Mouse (Mus musculus) NIH3T3 (cell line): ENCODE results near the gene Ddb2.
A peak's percentile ranks its signal among the peaks of the same experiment; 100 is the strongest.

Experiments used
- DNase-seq: peaks from one replicate; pipeline ENCODE4 v3.0.0-alpha.2; 2012; ENCODE audit warnings: low read depth

Gene Ddb2

DNA sequence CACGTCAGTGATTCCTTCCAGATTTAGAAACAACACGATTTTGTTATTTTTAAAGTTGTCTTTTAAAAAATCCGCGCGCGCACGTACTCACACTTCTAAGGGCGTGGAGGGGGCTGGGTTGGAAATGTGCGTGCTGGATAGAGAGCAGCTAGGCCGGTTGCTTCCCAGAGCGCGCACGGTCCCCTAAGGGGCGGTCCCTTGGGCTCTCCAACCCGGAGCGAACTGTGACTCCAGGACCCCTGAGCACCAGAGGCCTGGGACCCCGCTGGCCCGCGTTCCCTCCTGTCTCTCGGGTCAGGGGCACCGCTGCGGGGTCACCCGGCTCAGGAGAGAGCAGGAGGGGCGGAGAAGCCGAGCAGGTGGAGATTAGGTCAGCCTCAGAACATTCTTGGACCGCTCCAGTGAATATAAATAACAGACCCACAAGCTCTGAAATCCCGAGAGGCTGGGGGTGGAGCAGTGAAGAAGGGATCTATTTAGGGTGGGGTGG is 18.9 kb upstream of the Ddb2 start, which contains the start of gene Pacsin3:
Pacsin3 (plus strand) TSS at position 294 of the 490 bp plus-strand sequence.
- no peak for DNase-seq

DNA sequence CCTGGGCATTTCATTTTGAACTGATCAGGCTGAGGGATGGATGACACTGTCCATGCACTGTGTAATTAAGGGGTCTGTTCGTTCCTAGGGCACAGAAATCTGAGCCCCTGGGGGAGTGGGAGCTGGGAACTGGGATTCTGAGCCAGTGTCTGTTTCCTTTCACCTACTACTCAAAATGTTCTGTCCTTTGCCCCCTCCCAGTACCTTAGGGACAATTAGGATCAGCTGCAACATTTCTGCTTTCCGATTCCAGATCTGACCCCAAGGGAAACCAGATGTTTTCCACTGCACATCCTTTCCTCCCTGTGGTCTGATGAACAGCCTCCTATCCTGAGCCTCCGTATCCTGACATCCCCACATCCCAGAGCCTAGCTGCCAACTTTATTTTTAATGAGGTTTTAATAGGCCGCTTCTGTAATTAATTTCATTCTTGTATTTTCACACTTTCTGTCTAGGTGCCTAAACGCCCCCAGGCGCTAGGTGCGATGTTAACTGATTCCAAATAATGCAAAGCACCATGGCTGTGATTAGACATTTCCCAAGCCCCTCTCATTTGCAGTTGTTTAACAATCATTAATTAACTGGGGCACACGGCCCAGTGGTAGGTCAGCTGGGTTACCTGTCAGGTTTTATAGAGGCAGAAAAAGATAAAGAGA is 18.1 kb upstream of the Ddb2 start:
- DNase-seq: no peak

DNA sequence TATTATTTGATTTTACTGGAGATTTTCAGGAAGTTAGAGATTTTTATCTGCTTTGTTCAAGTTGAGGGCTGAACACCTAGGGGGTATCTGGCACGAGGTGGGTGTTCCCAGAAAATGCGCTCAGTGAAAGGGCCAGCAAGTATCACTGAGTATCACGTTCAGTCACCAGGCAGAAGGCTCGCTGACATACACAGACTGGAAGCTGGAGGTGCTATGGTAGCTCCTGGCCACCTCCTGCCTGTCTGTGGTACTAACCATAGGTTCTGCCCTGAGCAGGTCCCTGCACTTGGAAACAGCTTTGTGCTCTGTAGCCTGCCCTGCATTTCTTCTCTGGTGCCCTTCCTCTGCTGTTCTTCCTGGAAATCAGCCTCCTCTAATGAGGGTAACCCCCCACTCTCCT is 15.7 kb upstream of the Ddb2 start:
- DNase-seq: no peak

DNA sequence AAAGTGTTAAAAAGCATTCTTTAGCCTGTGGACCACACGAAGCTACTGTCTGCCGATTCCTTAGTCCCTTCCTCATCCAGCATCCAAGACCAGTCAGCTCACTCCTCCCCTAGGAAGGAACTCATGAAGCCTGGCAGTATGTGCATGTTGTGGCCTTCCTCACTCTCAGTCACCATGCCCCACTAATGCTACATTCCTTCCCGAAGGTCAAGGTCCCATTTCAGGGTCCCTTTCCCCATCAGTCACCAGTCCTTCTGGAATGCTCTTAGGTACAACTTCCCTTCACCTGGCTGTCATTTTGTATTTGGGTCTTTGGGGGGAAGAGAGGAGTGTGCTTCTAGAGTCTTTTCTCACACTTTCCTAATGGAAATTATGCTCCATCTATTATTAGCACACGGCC is 15.2 kb upstream of the Ddb2 start:
- no peak for DNase-seq

GRCm38 (mm10) chr2:91248366-91248765 is 11.6 kb upstream of the Ddb2 start:
- peak; percentile 57 for DNase-seq

GRCm38 (mm10) chr2:91244557-91245228 is 7.9 kb upstream of the Ddb2 start:
- DNase-seq: no peak

GRCm38 (mm10) chr2:91243416-91243815 is 6.6 kb upstream of the Ddb2 start:
- peak; percentile 58 for DNase-seq

- DNase-seq: no peak
These were observed 5.8 kb upstream of the Ddb2 start for GRCm38 (mm10) chr2:91242547-91242946.

- DNase-seq: peak; percentile 69
These were observed 814 bp upstream of the Ddb2 start for GRCm38 (mm10) chr2:91237511-91238080.

GRCm38 (mm10) chr2:91229735-91230134 is 7.0 kb downstream of the Ddb2 start:
- no peak for DNase-seq

DNA sequence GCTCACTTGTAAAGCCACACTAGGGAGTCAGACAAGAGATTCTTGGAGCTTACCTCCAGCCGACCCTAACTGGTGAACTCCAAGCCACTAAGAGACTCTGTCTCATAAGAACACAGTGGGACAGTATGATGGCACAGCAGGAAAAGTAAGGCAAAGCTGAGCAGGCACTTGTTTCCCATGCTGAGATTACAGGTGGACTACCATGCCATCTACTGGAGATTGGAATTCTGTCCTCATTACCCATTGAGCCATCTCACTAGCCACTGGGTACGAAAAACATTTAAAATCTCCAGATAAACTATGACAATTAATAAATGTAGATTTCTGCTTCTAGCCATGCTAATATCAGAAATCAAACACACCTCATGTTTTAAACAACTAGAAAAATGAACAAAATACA is 13.2 kb downstream of the Ddb2 start:
- peak; percentile 24 for DNase-seq

GRCm38 (mm10) chr2:91220501-91220900 is 16.3 kb downstream of the Ddb2 start:
- no peak for DNase-seq

GRCm38 (mm10) chr2:91217032-91217431 is 19.8 kb downstream of the Ddb2 start:
- DNase-seq: no peak

DNA sequence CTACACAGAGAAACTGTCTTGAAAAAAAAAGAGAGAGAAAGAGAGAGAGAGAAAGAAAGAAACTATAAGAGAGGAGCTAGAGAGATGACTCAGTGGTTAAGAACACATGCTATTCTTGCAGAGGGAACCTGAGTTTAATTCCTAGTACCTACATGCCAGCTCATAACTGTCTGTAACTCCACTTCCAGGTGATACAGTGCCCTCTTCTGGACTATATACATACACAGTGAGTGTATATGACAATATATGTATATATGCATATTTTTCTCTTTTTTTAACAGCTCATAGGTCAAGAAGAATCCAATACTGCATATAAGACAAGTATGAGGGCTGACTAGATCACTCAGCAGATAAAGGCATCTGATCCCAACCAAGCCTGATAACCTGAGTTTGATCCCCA is 23.5 kb downstream of the Ddb2 start:
- no peak for DNase-seq

DNA sequence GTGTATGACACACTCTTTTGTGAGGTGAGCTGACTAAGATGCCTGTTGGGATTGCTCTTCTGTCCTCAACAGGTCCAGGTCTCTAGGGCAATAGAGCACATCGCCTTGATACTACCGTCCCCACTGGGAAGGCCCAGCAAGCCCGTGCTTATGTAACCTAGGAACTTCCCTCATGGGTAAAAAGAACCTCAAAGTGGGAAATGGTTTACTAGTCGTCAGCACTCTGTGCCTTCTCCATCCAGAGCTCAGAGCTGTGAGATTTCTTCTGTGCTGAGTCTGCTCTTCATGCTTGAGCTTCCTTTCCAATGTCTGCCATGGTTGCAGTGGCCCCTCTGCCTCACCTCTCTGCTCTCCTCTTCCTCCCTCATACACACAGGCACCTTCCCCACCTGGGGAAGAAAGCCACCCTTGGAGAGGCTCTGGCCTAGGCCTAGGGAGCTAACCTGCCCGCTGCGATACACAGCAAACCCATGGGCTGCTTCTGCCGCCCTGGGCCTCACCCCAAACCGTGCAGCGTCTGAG is 30.5 kb downstream of the Ddb2 start:
- no peak for DNase-seq

DNA sequence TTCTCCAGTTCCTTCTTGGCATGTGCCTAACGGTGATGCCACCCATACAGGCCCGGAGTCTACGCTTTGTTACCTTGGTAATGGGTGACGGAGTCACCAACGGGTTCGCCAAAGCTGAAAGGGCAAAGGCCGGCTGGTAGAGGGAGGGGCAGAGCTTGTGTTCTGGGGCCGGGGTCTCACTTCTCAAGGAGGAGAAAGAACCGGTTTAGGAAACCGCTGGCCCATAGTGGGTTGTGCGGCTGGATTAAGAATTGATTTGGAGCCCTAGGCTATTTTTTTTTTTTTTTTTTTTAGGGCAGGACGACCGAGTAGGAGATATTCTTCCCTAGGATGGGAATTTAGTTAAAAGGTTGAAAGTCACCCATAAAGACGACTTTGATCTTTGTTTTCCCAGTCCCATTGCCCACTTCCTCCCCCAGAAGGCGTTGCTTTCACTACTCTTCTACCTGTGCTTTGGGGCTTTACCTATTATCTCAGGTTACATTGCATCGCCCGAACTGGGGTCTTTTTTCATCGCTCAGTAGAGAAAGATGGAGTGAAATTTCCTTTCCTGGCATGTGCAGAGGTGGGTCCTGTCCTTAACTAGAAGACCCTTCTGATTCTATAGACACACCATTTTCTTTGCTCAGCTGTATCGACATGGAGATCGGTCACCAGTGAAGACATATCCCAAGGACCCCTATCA is 33.7 kb downstream of the Ddb2 start:
- no peak for DNase-seq

DNA sequence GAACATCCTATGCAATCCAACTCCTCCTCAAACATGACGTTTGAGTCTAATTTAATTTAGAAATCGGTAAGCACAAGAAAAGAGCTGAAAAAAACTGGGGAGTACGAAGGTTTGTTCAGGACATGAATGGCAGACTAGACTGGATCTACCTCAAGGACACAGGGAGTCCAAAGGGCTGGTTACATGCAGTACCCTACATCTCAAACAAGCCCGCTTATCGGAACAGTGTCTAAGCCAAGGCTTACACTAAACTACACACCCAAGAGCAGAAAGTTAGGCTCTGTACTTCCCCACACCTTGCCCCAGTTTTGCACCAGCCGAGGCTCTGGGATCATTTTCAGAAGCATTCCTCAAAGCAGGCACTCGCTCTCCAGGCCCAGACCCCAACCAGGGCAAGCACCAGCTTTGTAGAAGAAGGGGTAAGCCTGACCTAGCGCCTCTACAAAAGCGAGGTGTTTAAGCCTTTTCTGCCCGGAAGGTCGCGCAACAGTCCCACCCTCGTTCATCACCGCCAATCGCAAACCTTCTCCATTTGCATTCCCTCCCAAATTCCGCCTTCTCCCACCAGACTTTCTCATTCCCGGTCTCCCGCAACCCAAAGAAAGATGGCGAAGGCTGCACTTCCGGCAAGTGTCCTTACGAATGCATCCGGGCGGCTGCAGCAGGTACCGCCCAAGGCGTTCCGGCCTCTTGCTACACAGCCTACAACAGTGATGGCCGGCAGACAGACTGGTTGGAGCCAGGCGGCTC is 34.4 kb downstream of the Ddb2 start, which contains the start of the genes Nr1h3 and Acp2:
Nr1h3 (minus strand) TSS at position 613 of the 750 bp plus-strand sequence.
Acp2 (plus strand) TSS at position 664 of the 750 bp plus-strand sequence.
- DNase-seq: peak; percentile 97

DNA sequence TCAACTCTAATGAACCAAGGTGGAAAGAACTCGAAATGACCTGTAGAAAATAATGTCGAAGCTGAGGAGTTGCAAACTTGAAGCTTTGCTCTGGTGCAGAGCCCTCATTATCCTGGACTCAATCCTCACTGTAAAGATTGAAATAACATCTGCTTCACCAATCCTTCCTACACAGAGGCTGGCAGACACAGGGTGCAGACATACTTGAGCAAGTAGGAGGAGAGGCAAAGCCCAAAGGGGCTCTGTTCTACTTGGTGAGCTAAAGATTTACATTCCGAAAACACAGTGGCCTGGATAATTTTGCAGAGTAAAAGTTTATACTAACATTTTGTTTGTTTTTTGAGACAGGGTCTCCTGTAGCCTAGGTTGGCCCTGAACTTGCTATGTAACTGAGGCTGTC is 37.9 kb downstream of the Ddb2 start:
- DNase-seq: no peak

DNA sequence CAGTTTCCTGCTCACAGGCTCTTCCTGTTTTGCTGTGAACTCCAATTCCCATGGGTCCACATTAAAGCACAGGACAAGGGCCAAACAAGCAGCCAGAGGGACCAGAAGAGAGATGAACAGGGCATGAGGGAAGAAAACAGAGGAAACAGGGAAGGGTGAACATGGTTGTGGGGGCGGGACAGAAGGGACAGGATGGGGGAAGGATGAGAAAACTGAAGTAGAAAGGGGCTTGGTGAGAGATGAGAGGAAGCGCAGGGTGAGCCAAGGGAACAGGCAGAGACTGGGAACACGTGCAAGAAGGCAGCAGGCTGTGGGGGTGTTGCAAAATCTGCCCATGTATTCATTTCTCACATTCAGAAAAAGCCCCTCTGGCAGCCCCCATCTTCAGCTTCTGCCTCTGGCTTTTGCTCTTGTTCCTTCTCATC is 40.2 kb downstream of the Ddb2 start:
- peak; percentile 12 for DNase-seq

GRCm38 (mm10) chr2:91194624-91195332 is 42.0 kb downstream of the Ddb2 start:
- DNase-seq: peak; percentile 65

DNA sequence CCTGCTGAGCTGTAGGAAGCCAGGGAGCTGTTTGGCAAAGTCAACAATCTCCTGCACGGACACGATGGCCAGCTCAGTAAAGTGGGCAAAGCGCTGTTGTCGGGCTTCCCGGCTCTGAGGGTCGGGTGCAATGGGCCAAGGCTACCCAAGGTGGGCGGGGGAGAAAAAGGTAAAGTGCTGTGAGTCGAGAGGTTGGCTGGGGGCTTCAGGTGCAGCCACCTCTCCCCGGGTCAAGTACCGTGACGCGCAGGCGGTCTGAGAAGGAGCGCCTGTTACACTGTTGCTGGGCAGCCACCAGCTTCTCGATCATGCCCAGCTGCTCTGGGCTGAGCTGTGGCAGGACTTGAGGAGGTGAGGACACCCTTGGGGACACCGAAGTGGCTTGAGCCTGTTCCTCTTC is 46.3 kb downstream of the Ddb2 start:
- DNase-seq: no peak
